Mouse (Mus musculus): ENCODE data around the gene Pald1.

DNA sequence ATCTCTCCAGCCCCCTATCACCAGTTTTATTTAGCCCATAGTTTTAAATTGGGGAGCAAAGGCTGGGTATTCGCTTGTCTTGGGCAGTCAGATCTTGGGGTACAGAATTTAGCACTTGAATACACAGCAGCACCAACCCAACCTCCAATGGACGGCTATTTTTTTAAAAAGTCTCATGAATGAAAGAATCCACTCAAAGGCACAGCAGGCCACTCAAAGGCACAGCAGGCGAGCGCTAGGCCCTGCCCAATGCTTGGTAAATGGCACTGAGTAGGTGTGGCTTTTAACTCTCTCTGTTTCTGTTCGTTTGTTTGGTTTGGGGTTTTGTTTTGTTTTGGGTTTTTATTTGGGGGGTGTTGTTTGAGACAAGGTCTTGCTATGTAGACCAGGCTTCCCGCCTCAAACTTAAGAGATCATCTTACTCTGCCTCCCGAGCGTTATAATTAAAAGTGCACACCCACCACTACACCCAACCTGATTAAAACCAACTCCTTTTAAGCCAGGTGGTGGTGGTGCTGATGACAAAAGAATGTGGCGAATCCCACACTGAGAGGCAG lies 67.9 kb downstream of the Pald1 start:
- TF ChIP-seq CTCF (conservative IDR thresholded peaks at IDR 0.05; ENCODE audit: insufficient read depth, insufficient read length, low read depth, low read length) (no peak), POLR2A (IDR thresholded peaks at IDR 0.05; ENCODE audit: low read depth, low read length) (no peak)
